Mouse (Mus musculus) hindbrain, postnatal 0 days (tissue): Measurements from ENCODE around the gene Ttc39b. TPM values are rescaled to one million over a fixed set of nuclear protein-coding genes. Genes with fewer than 3 reads are reported as not detected.

Experiments used
- ATAC-seq: fragments of 200-750 bp; cut with Nextera tagmentation; 2 replicates; pipeline ENCODE4 v1.8.0; 2017; ENCODE audit warnings: mild to moderate bottlenecking, moderate TSS enrichment, moderate library complexity
- DNase-seq: peaks from one replicate; pipeline ENCODE4 v3.0.0-alpha.2; 2015; ENCODE audit warnings: low spot score
- H3K27ac ChIP-seq: fragments of 300-500 bp; sonication (generic); 2 replicates; pipeline ENCODE4 v1.5.1; 2014; ENCODE audit warnings: mild to moderate bottlenecking
- H3K27me3 ChIP-seq: fragments of 300-500 bp; sonication (generic); 2 replicates; pipeline ENCODE4 v1.6.1; 2014; ENCODE audit warnings: low read length, mixed read lengths; ENCODE audit not compliant: insufficient read depth
- H3K36me3 ChIP-seq: fragments of 300-500 bp; sonication (generic); 2 replicates; pipeline ENCODE4 v1.6.1; 2014; ENCODE audit warnings: low read length, mixed read lengths; ENCODE audit not compliant: insufficient read depth
- H3K4me1 ChIP-seq: fragments of 300-500 bp; sonication (generic); 2 replicates; pipeline ENCODE4 v1.6.1; 2014; ENCODE audit warnings: antibody characterized with exemption, low read length, mixed read lengths; ENCODE audit not compliant: insufficient read depth
- H3K4me2 ChIP-seq: fragments of 300-500 bp; sonication (generic); 2 replicates; pipeline ENCODE4 v1.6.1; 2014; ENCODE audit warnings: low read depth, mild to moderate bottlenecking, low read length, moderate library complexity, mixed read lengths
- H3K4me3 ChIP-seq: fragments of 300-500 bp; sonication (generic); 2 replicates; pipeline ENCODE4 v1.5.1; 2014; ENCODE audit warnings: low read length
- H3K9ac ChIP-seq: fragments of 300-500 bp; sonication (generic); replicated peaks from 2 replicates; pipeline ENCODE4 v1.6.1; 2014; ENCODE audit warnings: mild to moderate bottlenecking, low read length, moderate library complexity, mixed read lengths
- H3K9me3 ChIP-seq: fragments of 300-500 bp; sonication (generic); 2 replicates; pipeline ENCODE4 v1.6.1; 2016; ENCODE audit warnings: low read length, mixed read lengths
- CTCF ChIP-seq: IDR thresholded peaks from 2 replicates; pipeline ENCODE4 v1.5.1; 2016; ENCODE audit warnings: antibody characterized with exemption, control low read depth, low read depth
- WGBS: fragments of 180-500 bp; shearing (Covaris S2); extraction: QIAGEN DNeasy Blood & Tissue Kit; methylation state at CpG from one replicate; pipeline ENCODE4 v1.1.7; 2014; 5-methylcytosine and 5-hydroxymethylcytosine counted together
- polyA plus RNA-seq: library from polyadenylated mRNA; unstranded; fragments of >200 nt; fragmentation: Nextera tagmentation; extraction: Ambion mirVana; gene quantifications from 2 replicates; pipeline ENCODE4 v1.2.1, GENCODE M21; 2015
- total RNA-seq: library from RNA; depleted of rRNA; stranded (reverse); fragments of >200 nt; gene quantifications from 2 replicates; pipeline ENCODE4 v1.2.3, GENCODE M21; 2014

Ttc39b gene
- total and polyA plus RNA-seq, 2 experiments from 2014 or later = 8.6 to 16.0 TPM

- Histone ChIP-seq H3K9ac (no peak overlapping the region), H3K4me2 (no peak overlapping the region)
- WGBS = 79% methylated on average over 8 of the region's 8 CpGs
Observed at GRCm38 (mm10) chr4:83311481-83311880, 12.6 kb downstream of the Ttc39b start.

GRCm38 (mm10) chr4:83310990-83311389, 13.1 kb downstream of the Ttc39b start:
- WGBS = 76% methylated on average over 10 of the region's 10 CpGs
- TF ChIP-seq CTCF = no peak
- no peak for ATAC-seq

More at GRCm38 (mm10) chr4:83311481-83311880, 12.6 kb downstream of the Ttc39b start:
- TF ChIP-seq CTCF = no peak
- Histone ChIP-seq H3K9me3 (no peaks in the 10 kb centered on the region), H3K4me3 (no peak overlapping the region), H3K36me3 (no peaks in the 10 kb centered on the region), H3K27me3 (no peaks in the 10 kb centered on the region), H3K27ac (no peak overlapping the region; the same call in 1 of the 2 replicates), H3K4me1 (peaks cover 7% of the 10 kb centered on the region; the same call in 1 of the 2 replicates)
- DNase-seq = no peak
- ATAC-seq = no peak

GRCm38 (mm10) chr4:83308914-83309313, 15.1 kb downstream of the Ttc39b start:
- no peak for TF ChIP-seq CTCF
- DNase-seq = no peak
- H3K27me3 ChIP-seq = no peaks in the 10 kb centered on the region
- H3K36me3 ChIP-seq = no peaks in the 10 kb centered on the region
- no peak overlapping the region for H3K9ac ChIP-seq
- H3K4me1 ChIP-seq = no peaks in the 10 kb centered on the region
- no peak overlapping the region for H3K4me3 ChIP-seq
- no peak overlapping the region for H3K27ac ChIP-seq
- H3K4me2 ChIP-seq = no peak overlapping the region
- ATAC-seq = no peak
- no peaks in the 10 kb centered on the region for H3K9me3 ChIP-seq
- WGBS = 81% methylated on average over 3 of the region's 3 CpGs

More at GRCm38 (mm10) chr4:83310990-83311389, 13.1 kb downstream of the Ttc39b start:
- Histone ChIP-seq H3K27ac (no peak overlapping the region), H3K9ac (no peak overlapping the region), H3K4me2 (no peak overlapping the region), H3K36me3 (no peaks in the 10 kb centered on the region), H3K27me3 (no peaks in the 10 kb centered on the region), H3K4me1 (peaks cover 7% of the 10 kb centered on the region; the same call in 1 of the 2 replicates), H3K4me3 (no peak overlapping the region), H3K9me3 (no peaks in the 10 kb centered on the region)
- DNase-seq = no peak

GRCm38 (mm10) chr4:83307686-83308469, 16.2 kb downstream of the Ttc39b start:
- DNase-seq (no peak), ATAC-seq (no peak)
- Histone ChIP-seq H3K9ac (no peak overlapping the region), H3K4me2 (no peak overlapping the region), H3K27ac (no peak overlapping the region), H3K4me3 (no peak overlapping the region), H3K36me3 (no peaks in the 10 kb centered on the region), H3K27me3 (no peaks in the 10 kb centered on the region), H3K9me3 (no peaks in the 10 kb centered on the region), H3K4me1 (no peaks in the 10 kb centered on the region)
- no peak for TF ChIP-seq CTCF
- 85% methylated on average over 12 of the region's 12 CpGs for WGBS

- Histone ChIP-seq H3K9ac (no peak overlapping the region), H3K27ac (no peak overlapping the region), H3K27me3 (no peaks in the 10 kb centered on the region), H3K4me2 (no peak overlapping the region), H3K36me3 (no peaks in the 10 kb centered on the region), H3K9me3 (no peaks in the 10 kb centered on the region), H3K4me3 (no peak overlapping the region), H3K4me1 (no peaks in the 10 kb centered on the region)
- ATAC-seq (no peak), DNase-seq (no peak)
- no peak for TF ChIP-seq CTCF
- WGBS = 90% methylated on average over 7 of the region's 7 CpGs
Observed at GRCm38 (mm10) chr4:83306879-83307278, 17.2 kb downstream of the Ttc39b start.

- Histone ChIP-seq H3K4me1 (no peaks in the 10 kb centered on the region), H3K27me3 (no peaks in the 10 kb centered on the region), H3K4me2 (no peak overlapping the region), H3K36me3 (no peaks in the 10 kb centered on the region), H3K9ac (no peak overlapping the region), H3K9me3 (no peaks in the 10 kb centered on the region), H3K4me3 (no peak overlapping the region), H3K27ac (no peak overlapping the region)
- DNase-seq = no peak
- 84% methylated on average over 2 of the region's 2 CpGs for WGBS
- ATAC-seq = no peak
- TF ChIP-seq CTCF = no peak
Observed at GRCm38 (mm10) chr4:83305099-83305498, 19.0 kb downstream of the Ttc39b start.
